Mouse (Mus musculus) testis, postnatal 10 days (tissue): ENCODE data around the gene Rhpn2.
A peak's percentile ranks its signal among the peaks of the same experiment; 100 is the strongest.

ENCODE experiments used
- DNase-seq: peaks from one replicate; pipeline ENCODE4 v3.0.0; 2021; ENCODE audit warnings: low spot score

Rhpn2 gene

GRCm38 (mm10) chr7:35347918-35348700 is 14.1 kb downstream of the Rhpn2 start:
- no peak for DNase-seq

- DNase-seq = no peak
Measured at GRCm38 (mm10) chr7:35349022-35349421, 15.1 kb downstream of the Rhpn2 start.

- no peak for DNase-seq
Measured at GRCm38 (mm10) chr7:35349886-35350684, 16.1 kb downstream of the Rhpn2 start.

GRCm38 (mm10) chr7:35351155-35351554 is 17.2 kb downstream of the Rhpn2 start:
- DNase-seq = no peak

GRCm38 (mm10) chr7:35353306-35353705 is 19.3 kb downstream of the Rhpn2 start:
- no peak for DNase-seq

GRCm38 (mm10) chr7:35355303-35355872 is 21.4 kb downstream of the Rhpn2 start:
- no peak for DNase-seq

- no peak for DNase-seq
Measured at GRCm38 (mm10) chr7:35357621-35358020, 23.7 kb downstream of the Rhpn2 start.

GRCm38 (mm10) chr7:35362253-35362652 is 28.3 kb downstream of the Rhpn2 start:
- DNase-seq = no peak

GRCm38 (mm10) chr7:35362868-35363267 is 28.9 kb downstream of the Rhpn2 start:
- no peak for DNase-seq

GRCm38 (mm10) chr7:35365161-35365910 is 31.4 kb downstream of the Rhpn2 start:
- no peak for DNase-seq

- DNase-seq = no peak
Measured at GRCm38 (mm10) chr7:35371096-35371495, 37.1 kb downstream of the Rhpn2 start.

- DNase-seq = no peak
Measured at GRCm38 (mm10) chr7:35372483-35373017, 38.6 kb downstream of the Rhpn2 start.

GRCm38 (mm10) chr7:35373146-35373989 is 39.4 kb downstream of the Rhpn2 start:
- no peak for DNase-seq

- DNase-seq = no peak
Measured at GRCm38 (mm10) chr7:35374265-35374664, 40.3 kb downstream of the Rhpn2 start.

- no peak for DNase-seq
Measured at GRCm38 (mm10) chr7:35376623-35377022, 42.7 kb downstream of the Rhpn2 start.

GRCm38 (mm10) chr7:35379492-35380119 is 45.6 kb downstream of the Rhpn2 start:
- DNase-seq = peak; percentile 71

GRCm38 (mm10) chr7:35380351-35380750 is 46.4 kb downstream of the Rhpn2 start:
- no peak for DNase-seq

- no peak for DNase-seq
Measured at GRCm38 (mm10) chr7:35381861-35382260, 47.9 kb downstream of the Rhpn2 start.

GRCm38 (mm10) chr7:35382706-35383353 is 48.9 kb downstream of the Rhpn2 start:
- DNase-seq = no peak

- no peak for DNase-seq
Measured at GRCm38 (mm10) chr7:35386525-35386952, 52.6 kb downstream of the Rhpn2 start.
